ENCODE assay signal across 18 mouse cellular contexts in genomic region chr19:24514661-24515642, GRCm38 (mm10). TPM values are rescaled to one million over a fixed set of nuclear protein-coding genes. Genes with fewer than 3 reads are reported as not detected.
A peak's percentile ranks its signal among the peaks of the same experiment; 100 is the strongest.
DNase-seq lines count a peak whose midpoint lies in the region; ATAC-seq and TF ChIP-seq lines count a peak whose summit lies in the region.
"Had no signal": no experiment of that assay in that cellular context is flagged by ENCODE, and none has a peak within 500 bp of the region (broad histone marks: within the 10 kb centered on the region; RNA-seq: fewer than 3 reads in every experiment).

No protein-coding gene starts in this region.

- no peak overlapping the region for H3K4me3 ChIP-seq in heart, embryonic 12.5 days
- peak overlapping the region; percentile 7; the same call in 1 of the 2 replicates for H3K4me3 ChIP-seq in G1E (ENCODE audit: low read depth, low read length)
- H3K4me3 ChIP-seq in liver, embryonic 12.5 days: no peak overlapping the region
- no peak overlapping the region for H3K4me3 ChIP-seq in forebrain, embryonic 10.5 days
- H3K4me3 ChIP-seq: forebrain, embryonic 15.5 days; hindbrain, embryonic 12.5 days; limb, embryonic 12.5 days; myocyte had no signal

- H3K4me2 ChIP-seq in heart, embryonic 12.5 days: no peak overlapping the region
- H3K4me2 ChIP-seq in liver, embryonic 12.5 days: peak overlapping the region; percentile 71
- H3K4me2 ChIP-seq: forebrain, embryonic 15.5 days; hindbrain, embryonic 12.5 days; limb, embryonic 12.5 days had no signal

- TF ChIP-seq CTCF in G1E (IDR thresholded peaks at IDR 0.05; ENCODE audit: low read depth, low read length): no peak

- H3K27ac ChIP-seq in heart, embryonic 12.5 days (ENCODE audit: poor library complexity, severe bottlenecking): no peak overlapping the region
- H3K27ac ChIP-seq in liver, embryonic 12.5 days: peak overlapping the region; percentile 95
- no peak overlapping the region for H3K27ac ChIP-seq in forebrain, embryonic 10.5 days
- H3K27ac ChIP-seq: forebrain, embryonic 15.5 days; hindbrain, embryonic 12.5 days; limb, embryonic 12.5 days had no signal

- no peaks in the 10 kb centered on the region for H3K36me3 ChIP-seq in heart, embryonic 12.5 days
- peaks cover 40% of the 10 kb centered on the region for H3K36me3 ChIP-seq in G1E (replicated peaks)
- H3K36me3 ChIP-seq in liver, embryonic 12.5 days: no peaks in the 10 kb centered on the region
- H3K36me3 ChIP-seq in forebrain, embryonic 10.5 days (replicated peaks): no peaks in the 10 kb centered on the region
- H3K36me3 ChIP-seq: forebrain, embryonic 15.5 days; hindbrain, embryonic 12.5 days; limb, embryonic 12.5 days had no signal

- 77% methylated on average over 15 of the region's 15 CpGs for WGBS in heart, embryonic 12.5 days
- WGBS in liver, embryonic 12.5 days (ENCODE audit: insufficient replicate concordance): 77% methylated on average over 15 of the region's 15 CpGs
- WGBS in forebrain, embryonic 10.5 days: 92% methylated on average over 15 of the region's 15 CpGs

- no peaks in the 10 kb centered on the region for H3K9me3 ChIP-seq in heart, embryonic 12.5 days (replicated peaks)
- H3K9me3 ChIP-seq in G1E (replicated peaks): no peaks in the 10 kb centered on the region
- no peaks in the 10 kb centered on the region for H3K9me3 ChIP-seq in liver, embryonic 12.5 days (replicated peaks)
- no peaks in the 10 kb centered on the region for H3K9me3 ChIP-seq in forebrain, embryonic 10.5 days
- H3K9me3 ChIP-seq: forebrain, embryonic 15.5 days; hindbrain, embryonic 12.5 days; limb, embryonic 12.5 days had no signal

- no peak for ATAC-seq in heart, embryonic 12.5 days (ENCODE audit: insufficient number of reproducible peaks, low FRiP score)
- ATAC-seq in G1E (ENCODE audit: extremely low read depth, insufficient number of reproducible peaks, low FRiP score, poor library complexity, severe bottlenecking): no peak
- ATAC-seq in liver, embryonic 12.5 days: no peak
- ATAC-seq in megakaryocyte progenitor cell, adult 5-6 weeks (replicated peaks; ENCODE audit: poor library complexity): 0 out of 2 replicates have a peak, but pooled peaks have one; percentile 30
- ATAC-seq: forebrain, embryonic 15.5 days had no signal

- DNase-seq in heart, adult 11 months: peak; percentile 69
- DNase-seq in G1E (ENCODE audit: low spot score): no peak
- DNase-seq in urinary bladder, postnatal 14 days (ENCODE audit: low spot score): no peak
- no peak for DNase-seq in forebrain, embryonic 10.5 days (ENCODE audit: extremely low spot score, low spot score)
- DNase-seq in adrenal gland, adult (ENCODE audit: inconsistent age in 2 of 2, low spot score in 1 of 2): no peak
- DNase-seq: adrenal gland, adult 8-10 months; cerebellum, postnatal 14 days; kidney, adult 11 months; kidney, postnatal 14 days; layer of hippocampus, adult 9-11 months; midbrain, embryonic 14.5 days had no signal

- H3K9ac ChIP-seq in heart, embryonic 12.5 days: no peak overlapping the region
- peak overlapping the region; percentile 56 for H3K9ac ChIP-seq in liver, embryonic 12.5 days
- H3K9ac ChIP-seq: forebrain, embryonic 15.5 days; hindbrain, embryonic 12.5 days; limb, embryonic 12.5 days had no signal

- H3K4me1 ChIP-seq in heart, embryonic 12.5 days (replicated peaks): peaks cover 65% of the 10 kb centered on the region
- peaks cover 92% of the 10 kb centered on the region for H3K4me1 ChIP-seq in G1E (ENCODE audit: insufficient read depth, low read depth, low read length)
- peaks cover 97% of the 10 kb centered on the region for H3K4me1 ChIP-seq in liver, embryonic 12.5 days
- H3K4me1 ChIP-seq in forebrain, embryonic 10.5 days: no peaks in the 10 kb centered on the region
- H3K4me1 ChIP-seq: forebrain, embryonic 15.5 days; hindbrain, embryonic 12.5 days; limb, embryonic 12.5 days had no signal

- no peaks in the 10 kb centered on the region for H3K27me3 ChIP-seq in heart, embryonic 12.5 days (replicated peaks)
- no peaks in the 10 kb centered on the region for H3K27me3 ChIP-seq in G1E (ENCODE audit: insufficient read depth, low read length)
- H3K27me3 ChIP-seq in liver, embryonic 12.5 days (replicated peaks): no peaks in the 10 kb centered on the region
- no peaks in the 10 kb centered on the region for H3K27me3 ChIP-seq in forebrain, embryonic 10.5 days (ENCODE audit: poor library complexity, severe bottlenecking)
- H3K27me3 ChIP-seq: forebrain, embryonic 15.5 days; hindbrain, embryonic 12.5 days; limb, embryonic 12.5 days had no signal

RNA-seq across cellular contexts. Expression of gene Fam122a, which starts 37.8 kb away (rescaled TPM):
- polyA plus RNA-seq in heart, embryonic 12.5 days (2016; fragmentation: Nextera tagmentation; extraction: Ambion mirVana): 53.4 and 56.1 TPM in 2 replicates
- total RNA-seq in G1E (2014; fragmentation: Nextera tagmentation): 44.8 and 68.7 TPM in 2 replicates
- 5.0 and 5.2 TPM in 2 replicates for total RNA-seq in G1E (2017)
- polyA plus RNA-seq in G1E (2012): 14.2 and 18.9 TPM in 2 replicates
- 45.1 and 47.6 TPM in 2 replicates for polyA plus RNA-seq in liver, embryonic 12.5 days (2016; fragmentation: Nextera tagmentation; extraction: Ambion mirVana)
- total RNA-seq in megakaryocyte progenitor cell, adult 5-6 weeks (2015): 37.8 and 45.5 TPM in 2 replicates
- total RNA-seq in megakaryocyte progenitor cell, adult 5-6 weeks (2017): 9.7 and 13.9 TPM in 2 replicates
- polyA plus RNA-seq in forebrain, embryonic 10.5 days (2016; fragmentation: Nextera tagmentation; extraction: Ambion mirVana): 48.8 and 49.2 TPM in 2 replicates

RNA-seq across cellular contexts. Expression of gene Pip5k1b, which starts 40.7 kb away (rescaled TPM):
- 8.6 and 9.4 TPM in 2 replicates for polyA plus RNA-seq in heart, embryonic 12.5 days (2016; fragmentation: Nextera tagmentation; extraction: Ambion mirVana)
- total RNA-seq in G1E (2014; fragmentation: Nextera tagmentation) (66.4 and 69.3 TPM in 2 replicates), G1E (2017) (20.4 and 23.6 TPM in 2 replicates)
- 11.1 and 12.7 TPM in 2 replicates for polyA plus RNA-seq in G1E (2012)
- 9.1 and 9.5 TPM in 2 replicates for polyA plus RNA-seq in liver, embryonic 12.5 days (2016; fragmentation: Nextera tagmentation; extraction: Ambion mirVana)
- total RNA-seq in megakaryocyte progenitor cell, adult 5-6 weeks (2015): 24.4 and 25.6 TPM in 2 replicates
- total RNA-seq in megakaryocyte progenitor cell, adult 5-6 weeks (2017): 10.7 and 13.5 TPM in 2 replicates
- polyA plus RNA-seq in forebrain, embryonic 10.5 days (2016; fragmentation: Nextera tagmentation; extraction: Ambion mirVana): 1.7 and 2.1 TPM in 2 replicates
